Mouse (Mus musculus) stomach, embryonic 16.5 days (tissue): Measurements from ENCODE around the gene Morn4. TPM values are rescaled to one million over a fixed set of nuclear protein-coding genes. Genes with fewer than 3 reads are reported as not detected.

Experiments used
- polyA plus RNA-seq: library from polyadenylated mRNA; unstranded; fragments of >200 nt; fragmentation: Nextera tagmentation; extraction: Ambion mirVana; gene quantifications from 2 replicates; pipeline ENCODE4 v1.2.1, GENCODE M21; 2015

The Morn4 gene
- polyA plus RNA-seq, 1 experiment from 2014 or later: 16.0 TPM

Other genes with a start within 250 kb of the Morn4 start
- 1.7 and 3.0 TPM in 2 replicates for gene Frat2, start 238.2 kb downstream of the Morn4 start, polyA plus RNA-seq
- gene Rrp12, start 190.2 kb downstream of the Morn4 start, polyA plus RNA-seq: 15.4 and 15.9 TPM in 2 replicates
- 706 and 744 TPM in 2 replicates for gene Pgam1, start 174.4 kb downstream of the Morn4 start, polyA plus RNA-seq
- gene Exosc1, start 152.9 kb downstream of the Morn4 start, polyA plus RNA-seq: 63.0 and 64.4 TPM in 2 replicates
- gene Zdhhc16, start 152.9 kb downstream of the Morn4 start, polyA plus RNA-seq: 76.2 and 76.6 TPM in 2 replicates
- gene Mms19, start 105.2 kb downstream of the Morn4 start, polyA plus RNA-seq: 27.6 and 31.5 TPM in 2 replicates
- 13.4 and 14.8 TPM in 2 replicates for gene Ubtd1, start 104.6 kb downstream of the Morn4 start, polyA plus RNA-seq
- gene Ankrd2, start 50.4 kb downstream of the Morn4 start, polyA plus RNA-seq: 0.84 TPM in 1 of 2 replicates, not detected in the other
- gene Hoga1, start 40.7 kb downstream of the Morn4 start, polyA plus RNA-seq: 3.5 and 3.6 TPM in 2 replicates
- gene 4933411K16Rik, start 34.1 kb downstream of the Morn4 start, polyA plus RNA-seq: not detected in 2 replicates
- gene Pi4k2a, start 4.1 kb upstream of the Morn4 start, polyA plus RNA-seq: 6.8 and 7.0 TPM in 2 replicates
- gene Avpi1, start 42.7 kb upstream of the Morn4 start, polyA plus RNA-seq: 52.4 and 63.5 TPM in 2 replicates
- gene Marveld1, start 61.0 kb upstream of the Morn4 start, polyA plus RNA-seq: 8.7 and 8.9 TPM in 2 replicates
- gene Zfyve27, start 77.6 kb upstream of the Morn4 start, polyA plus RNA-seq: 23.8 and 24.5 TPM in 2 replicates
- 6.7 and 6.9 TPM in 2 replicates for gene Sfrp5, start 115.9 kb upstream of the Morn4 start, polyA plus RNA-seq
- 1.1 and 1.2 TPM in 2 replicates for gene Golga7b, start 161.2 kb upstream of the Morn4 start, polyA plus RNA-seq